Mouse (Mus musculus) ES-Bruce4 (cell line): Measurements from ENCODE around the gene Cpsf6. TPM values are rescaled to one million over a fixed set of nuclear protein-coding genes. Genes with fewer than 3 reads are reported as not detected.

Experiments
- H3K27ac ChIP-seq: 2 replicates; pipeline ENCODE4 v1.5.1; 2012; ENCODE audit warnings: low read length, inconsistent platforms; ENCODE audit not compliant: insufficient read depth
- H3K27me3 ChIP-seq: 2 replicates; pipeline ENCODE4 v1.6.1; 2012; ENCODE audit warnings: mild to moderate bottlenecking, low read length, inconsistent platforms; ENCODE audit not compliant: control insufficient read depth, poor library complexity, insufficient read depth, severe bottlenecking
- H3K36me3 ChIP-seq: 2 replicates; pipeline ENCODE4 v1.6.1; 2012; ENCODE audit warnings: inconsistent platforms, mild to moderate bottlenecking, low read length, moderate library complexity; ENCODE audit not compliant: control insufficient read depth, poor library complexity, insufficient read depth, severe bottlenecking
- H3K4me1 ChIP-seq: one replicate; pipeline ENCODE4 v1.8.1; 2011; ENCODE audit warnings: low read length; ENCODE audit not compliant: control insufficient read depth, insufficient read depth
- H3K4me3 ChIP-seq: 2 replicates; pipeline ENCODE4 v1.5.1; 2011; ENCODE audit warnings: low read depth, mild to moderate bottlenecking, low read length
- H3K9ac ChIP-seq: 2 replicates; pipeline ENCODE4 v1.6.1; 2012; ENCODE audit warnings: low read depth, mild to moderate bottlenecking, inconsistent platforms; ENCODE audit not compliant: poor library complexity, severe bottlenecking
- H3K9me3 ChIP-seq: replicated peaks from 2 replicates; pipeline ENCODE4 v1.6.1; 2012; ENCODE audit warnings: mild to moderate bottlenecking, low read length, inconsistent platforms; ENCODE audit not compliant: control insufficient read depth, poor library complexity, insufficient read depth, severe bottlenecking
- CTCF ChIP-seq: IDR thresholded peaks from one replicate; pipeline ENCODE4 v1.8.1; 2011; ENCODE audit warnings: low read depth, low read length
- EP300 ChIP-seq: IDR thresholded peaks from 2 replicates; pipeline ENCODE4 v1.6.1; 2011; ENCODE audit warnings: low read depth, low read length; ENCODE audit not compliant: insufficient read depth
- POLR2A ChIP-seq: IDR thresholded peaks from one replicate; pipeline ENCODE4 v1.8.1; 2011; ENCODE audit warnings: low read length; ENCODE audit not compliant: insufficient read depth
- polyA plus RNA-seq: library from polyadenylated mRNA; stranded (reverse); fragments of >200 nt; gene quantifications from 2 replicates; pipeline ENCODE4 v1.2.4, GENCODE M21; 2011; ENCODE audit warnings: low read depth; ENCODE audit not compliant: missing spikeins, insufficient read depth, insufficient read length

Gene Cpsf6
- polyA plus RNA-seq, 1 experiment = 205 TPM

DNA sequence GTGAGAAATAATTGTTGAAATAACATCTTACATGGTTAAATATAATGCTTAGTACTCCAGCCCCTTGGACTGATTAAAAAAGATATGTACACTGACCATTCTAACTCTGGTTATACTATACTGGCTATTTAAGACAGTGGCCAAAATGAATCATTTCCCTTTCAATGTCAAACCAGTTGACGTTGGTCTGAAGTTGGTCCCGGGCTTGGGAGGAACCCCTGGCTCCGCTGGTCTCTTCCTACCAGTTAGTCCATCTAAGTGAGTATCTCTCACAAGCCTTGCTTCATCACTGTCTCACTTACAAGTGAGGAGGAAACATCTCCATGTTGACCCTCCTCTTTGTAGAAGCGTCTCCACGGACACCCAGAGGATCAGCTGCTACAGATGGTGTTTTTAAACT is 75.4 kb downstream of the Cpsf6 start:
- H3K9ac ChIP-seq = no peak overlapping the region
- no peak overlapping the region for H3K4me3 ChIP-seq
- H3K27ac ChIP-seq = no peak overlapping the region
- H3K9me3 ChIP-seq = no peaks in the 10 kb centered on the region; the same call in 1 of the 2 replicates
- no peak for TF ChIP-seq EP300
- TF ChIP-seq POLR2A = no peak
- no peak for TF ChIP-seq CTCF
- no peaks in the 10 kb centered on the region for H3K27me3 ChIP-seq
- no peaks in the 10 kb centered on the region for H3K36me3 ChIP-seq
- H3K4me1 ChIP-seq = no peaks in the 10 kb centered on the region

DNA sequence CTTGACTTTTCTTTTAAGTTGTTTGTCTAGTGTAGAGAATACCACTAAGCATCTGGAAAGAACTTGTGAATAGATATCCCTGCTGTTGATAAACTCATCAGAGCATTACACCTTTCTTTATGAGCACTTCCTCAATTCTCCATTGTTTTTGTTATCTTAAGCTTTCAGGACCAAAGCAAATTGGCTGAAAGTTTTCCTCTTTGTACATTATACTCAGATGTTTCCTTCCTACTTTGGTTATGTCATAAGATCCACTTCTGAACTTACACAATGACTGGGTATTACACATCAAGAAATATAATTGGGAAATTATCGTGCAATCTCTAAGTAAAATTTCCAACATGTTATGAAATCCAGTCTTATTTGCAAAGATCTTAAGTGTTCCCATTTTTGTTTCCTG is 78.1 kb downstream of the Cpsf6 start:
- no peak for TF ChIP-seq EP300
- no peak for TF ChIP-seq POLR2A
- no peak for TF ChIP-seq CTCF
- no peaks in the 10 kb centered on the region; the same call in 1 of the 2 replicates for H3K9me3 ChIP-seq
- H3K27ac ChIP-seq = no peak overlapping the region
- no peak overlapping the region for H3K4me3 ChIP-seq
- H3K4me1 ChIP-seq = no peaks in the 10 kb centered on the region
- H3K9ac ChIP-seq = no peak overlapping the region
- no peaks in the 10 kb centered on the region for H3K36me3 ChIP-seq
- H3K27me3 ChIP-seq = no peaks in the 10 kb centered on the region

DNA sequence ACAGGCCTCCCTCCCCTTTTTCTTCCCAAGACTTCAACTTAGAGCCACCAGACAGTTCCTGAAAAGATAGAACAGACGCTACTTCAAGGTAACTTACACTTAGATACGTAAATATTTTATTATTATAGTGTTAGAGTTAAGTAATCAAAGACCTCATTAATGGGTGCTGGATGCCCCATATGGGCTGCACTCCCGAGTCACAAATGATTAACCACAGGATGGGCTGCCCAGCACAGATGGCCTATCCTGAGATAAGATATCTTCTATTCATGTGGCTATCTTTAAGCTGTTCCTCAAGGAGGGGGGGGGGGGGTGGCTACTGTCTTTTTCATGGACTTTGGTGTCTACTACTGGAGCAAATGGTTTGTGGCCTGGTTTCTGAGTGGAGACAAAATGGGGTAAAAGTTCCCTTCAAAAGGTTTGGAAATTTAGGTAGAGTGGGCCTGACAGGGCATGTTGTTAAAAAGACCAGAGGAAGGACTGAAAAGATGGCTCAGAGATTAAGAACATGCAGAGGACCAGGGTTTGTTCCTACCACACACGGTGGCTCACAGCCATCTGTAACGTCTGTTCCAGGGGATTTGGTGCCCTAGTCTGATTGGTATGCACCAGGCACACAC is 79.8 kb downstream of the Cpsf6 start:
- no peak overlapping the region for H3K9ac ChIP-seq
- no peaks in the 10 kb centered on the region for H3K27me3 ChIP-seq
- no peaks in the 10 kb centered on the region; the same call in 1 of the 2 replicates for H3K9me3 ChIP-seq
- no peaks in the 10 kb centered on the region for H3K4me1 ChIP-seq
- no peaks in the 10 kb centered on the region for H3K36me3 ChIP-seq
- H3K4me3 ChIP-seq = no peak overlapping the region
- H3K27ac ChIP-seq = no peak overlapping the region
- TF ChIP-seq EP300 = no peak
- no peak for TF ChIP-seq POLR2A
- no peak for TF ChIP-seq CTCF

DNA sequence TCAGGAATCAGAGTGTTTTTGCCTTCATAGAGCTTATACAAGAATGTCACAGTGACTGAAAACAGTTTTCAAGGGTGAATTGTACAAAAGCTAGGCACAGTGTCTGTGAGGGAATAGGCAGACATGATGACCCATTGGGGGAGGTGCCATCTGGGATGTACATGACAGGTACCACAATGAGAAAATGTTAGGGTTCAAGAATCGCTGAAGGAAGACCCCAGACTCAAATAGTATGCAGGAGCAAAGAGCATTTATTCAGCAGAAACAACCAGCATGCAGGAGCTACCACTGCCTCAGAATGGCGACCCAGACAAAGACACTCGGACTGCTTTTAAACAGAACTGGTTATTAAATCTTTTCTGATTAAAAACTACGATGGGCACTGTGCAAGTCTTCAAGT is 80.7 kb downstream of the Cpsf6 start:
- H3K4me3 ChIP-seq = no peak overlapping the region
- H3K27ac ChIP-seq = no peak overlapping the region
- H3K9me3 ChIP-seq = no peaks in the 10 kb centered on the region; the same call in 1 of the 2 replicates
- H3K27me3 ChIP-seq = no peaks in the 10 kb centered on the region
- TF ChIP-seq CTCF (no peak), POLR2A (no peak), EP300 (no peak)
- H3K4me1 ChIP-seq = no peaks in the 10 kb centered on the region
- H3K36me3 ChIP-seq = no peaks in the 10 kb centered on the region
- no peak overlapping the region for H3K9ac ChIP-seq

DNA sequence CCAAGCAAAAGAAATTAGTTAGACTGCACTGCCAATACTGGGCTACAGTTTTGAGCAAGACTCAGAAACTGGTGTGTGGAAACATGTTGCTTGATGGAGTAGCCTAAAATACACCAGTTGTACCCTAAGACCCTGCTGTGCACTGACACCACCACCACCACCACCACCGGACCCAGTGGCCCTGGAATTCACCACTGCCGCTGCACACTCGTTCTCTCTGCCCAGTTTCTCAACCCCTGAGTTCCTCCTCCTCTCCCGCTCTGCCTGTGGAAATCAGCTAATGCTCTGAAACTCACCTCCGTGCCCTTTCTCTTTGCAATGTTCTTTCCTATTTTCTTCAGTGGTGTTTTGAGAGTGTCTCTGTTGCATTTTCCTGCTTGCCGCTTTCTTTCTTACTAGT is 81.5 kb downstream of the Cpsf6 start:
- Histone ChIP-seq H3K27ac (no peak overlapping the region), H3K4me3 (no peak overlapping the region)
- no peak for TF ChIP-seq POLR2A

More for the DNA sequence above, 81.5 kb downstream of the Cpsf6 start:
- no peak overlapping the region for H3K9ac ChIP-seq
- H3K27me3 ChIP-seq = no peaks in the 10 kb centered on the region
- H3K36me3 ChIP-seq = no peaks in the 10 kb centered on the region
- no peaks in the 10 kb centered on the region for H3K4me1 ChIP-seq
- no peaks in the 10 kb centered on the region; the same call in 1 of the 2 replicates for H3K9me3 ChIP-seq

Other genes with a start within 250 kb of the Cpsf6 start
- gene Frs2, start 231.5 kb downstream of the Cpsf6 start, polyA plus RNA-seq = 43.3 and 49.0 TPM in 2 replicates
- gene Yeats4, start 155.5 kb downstream of the Cpsf6 start, polyA plus RNA-seq = 60.6 and 65.1 TPM in 2 replicates
- gene 9530003J23Rik, start 141.3 kb downstream of the Cpsf6 start, polyA plus RNA-seq = not detected in 2 replicates
- not detected in 2 replicates for gene Lyz2, start 97.7 kb downstream of the Cpsf6 start, polyA plus RNA-seq
- not detected in 2 replicates for gene Lyz1, start 87.1 kb downstream of the Cpsf6 start, polyA plus RNA-seq
- 6.7 and 7.0 TPM in 2 replicates for gene Cpm, start 249.5 kb upstream of the Cpsf6 start, polyA plus RNA-seq